Mouse (Mus musculus): ENCODE measurements at regions not wholly inside any gene's neighbourhood (a gene's known extent, or its start where the extent isn't known, plus 50 kb on each side); places are given as distances from the start of the nearest gene placed in this dataset.

GRCm38 (mm10) chr14:9089625-9090326, 423.7 kb upstream of the 4930452B06Rik start:
- TF ChIP-seq CTCF (IDR thresholded peaks at IDR 0.05; ENCODE audit: low read depth) (no peak), EP300 (IDR thresholded peaks at IDR 0.05; ENCODE audit: low read depth) (no peak)
